Mouse (Mus musculus) adrenal gland, postnatal 14 days (tissue): Measurements from ENCODE around the gene Slc7a14. TPM values are rescaled to one million over a fixed set of nuclear protein-coding genes. Genes with fewer than 3 reads are reported as not detected.

Source experiments
- DNase-seq: peaks from one replicate; pipeline ENCODE4 v3.0.0; 2021; ENCODE audit warnings: mixed read lengths
- total RNA-seq: library from RNA; stranded (reverse); gene quantifications from 2 replicates; pipeline ENCODE4 v1.2.3, GENCODE M21; 2021

Slc7a14 gene
- total RNA-seq, 1 experiment from 2014 or later, result 4.2 TPM

- DNase-seq, result peak; percentile 34
These were observed 48.7 kb downstream of the Slc7a14 start for GRCm38 (mm10) chr3:31261418-31262014.

GRCm38 (mm10) chr3:31260964-31261346 lies 49.2 kb downstream of the Slc7a14 start:
- DNase-seq, result no peak

GRCm38 (mm10) chr3:31260329-31260963 lies 49.7 kb downstream of the Slc7a14 start:
- DNase-seq, result peak; percentile 72

GRCm38 (mm10) chr3:31259553-31260255 lies 50.5 kb downstream of the Slc7a14 start:
- no peak for DNase-seq

GRCm38 (mm10) chr3:31254427-31254826 lies 55.8 kb downstream of the Slc7a14 start:
- DNase-seq, result no peak

- DNase-seq, result no peak
These were observed 56.3 kb downstream of the Slc7a14 start for GRCm38 (mm10) chr3:31253862-31254261.

GRCm38 (mm10) chr3:31252566-31252965 lies 57.6 kb downstream of the Slc7a14 start:
- no peak for DNase-seq

- no peak for DNase-seq
These were observed 66.7 kb downstream of the Slc7a14 start for GRCm38 (mm10) chr3:31243478-31243877.

- DNase-seq, result no peak
These were observed 69.3 kb downstream of the Slc7a14 start for GRCm38 (mm10) chr3:31240840-31241239.

- DNase-seq, result no peak
These were observed 70.5 kb downstream of the Slc7a14 start for GRCm38 (mm10) chr3:31239645-31240044.

- DNase-seq, result peak; percentile 65
These were observed 72.2 kb downstream of the Slc7a14 start for GRCm38 (mm10) chr3:31237936-31238335.

- DNase-seq, result no peak
These were observed 74.0 kb downstream of the Slc7a14 start for GRCm38 (mm10) chr3:31236146-31236545.

GRCm38 (mm10) chr3:31234356-31234755 lies 75.8 kb downstream of the Slc7a14 start:
- DNase-seq, result peak; percentile 56

GRCm38 (mm10) chr3:31233746-31234312 lies 76.3 kb downstream of the Slc7a14 start:
- no peak for DNase-seq

GRCm38 (mm10) chr3:31229281-31229680 lies 80.9 kb downstream of the Slc7a14 start:
- DNase-seq, result peak; percentile 24

GRCm38 (mm10) chr3:31228487-31228886 lies 81.7 kb downstream of the Slc7a14 start:
- DNase-seq, result no peak

- DNase-seq, result no peak
These were observed 86.6 kb downstream of the Slc7a14 start for GRCm38 (mm10) chr3:31223551-31223950.

GRCm38 (mm10) chr3:31220040-31220439 lies 90.1 kb downstream of the Slc7a14 start:
- DNase-seq, result no peak

- no peak for DNase-seq
These were observed 90.7 kb downstream of the Slc7a14 start for GRCm38 (mm10) chr3:31219483-31219882.

- DNase-seq, result peak; percentile 29
These were observed 92.7 kb downstream of the Slc7a14 start for GRCm38 (mm10) chr3:31217523-31217922.

GRCm38 (mm10) chr3:31213802-31214201 lies 96.4 kb downstream of the Slc7a14 start:
- DNase-seq, result no peak

- DNase-seq, result no peak
These were observed 97.8 kb downstream of the Slc7a14 start for GRCm38 (mm10) chr3:31212205-31213038.
